Mouse (Mus musculus): Measurements from ENCODE around the gene 4930432K21Rik. TPM values are rescaled to one million over a fixed set of nuclear protein-coding genes. Genes with fewer than 3 reads are reported as not detected.

4930432K21Rik gene
- polyA plus RNA-seq, 1 experiment from 2014 or later = 2.3 TPM

DNA sequence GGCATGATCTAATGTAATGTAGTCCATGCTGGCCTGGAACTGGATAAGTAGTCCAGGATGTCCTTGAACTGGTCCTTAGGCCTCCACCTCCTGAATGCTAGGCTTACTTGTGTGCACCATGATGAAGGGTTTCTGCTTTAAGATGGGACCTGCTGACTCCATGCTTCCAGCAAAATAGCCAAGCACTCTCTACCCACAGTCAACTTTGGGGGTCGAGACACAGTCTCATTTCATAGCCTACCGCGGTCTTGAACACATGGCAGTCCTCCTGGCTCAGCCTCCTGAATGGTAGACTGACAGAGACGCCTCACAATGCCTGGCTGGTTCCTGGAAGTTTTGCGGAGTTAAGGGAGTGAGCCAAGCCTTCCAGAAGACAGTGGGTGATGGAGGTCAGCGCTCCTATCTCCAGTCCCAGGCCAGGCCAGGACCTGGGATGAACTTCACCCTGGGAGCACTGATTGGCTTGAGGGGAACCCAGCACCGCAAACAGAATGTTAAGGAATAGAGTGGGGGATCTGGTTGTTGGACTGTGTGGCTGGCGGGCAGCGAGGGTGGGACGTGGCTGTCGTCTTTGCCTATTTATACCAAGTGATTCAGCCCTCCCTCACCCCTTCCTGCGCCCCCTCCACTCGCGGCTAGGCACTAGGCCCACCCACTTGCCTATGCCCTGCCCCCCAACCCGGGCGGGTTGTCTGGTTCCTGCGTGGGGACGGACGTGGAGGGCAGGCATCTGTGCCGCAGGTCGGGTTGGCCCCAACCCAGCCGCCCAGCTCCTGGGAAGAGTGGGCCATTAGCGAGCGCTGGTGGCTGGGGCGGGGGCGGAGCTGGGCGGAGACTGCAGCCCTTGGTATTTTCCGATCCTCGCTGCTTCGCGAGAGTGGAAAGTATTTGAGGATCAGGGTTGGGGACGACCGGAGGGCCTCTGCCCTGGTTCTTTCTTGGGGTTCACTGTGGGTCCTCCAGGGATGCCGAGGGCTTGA, 55.4 kb downstream of the 4930432K21Rik start:
- Histone ChIP-seq H3K4me1 (peaks cover 63% of the 10 kb centered on the region), H3K9ac (peak overlapping the region; percentile 69)
- 10% methylated on average over 33 of the region's 34 CpGs for WGBS

DNA sequence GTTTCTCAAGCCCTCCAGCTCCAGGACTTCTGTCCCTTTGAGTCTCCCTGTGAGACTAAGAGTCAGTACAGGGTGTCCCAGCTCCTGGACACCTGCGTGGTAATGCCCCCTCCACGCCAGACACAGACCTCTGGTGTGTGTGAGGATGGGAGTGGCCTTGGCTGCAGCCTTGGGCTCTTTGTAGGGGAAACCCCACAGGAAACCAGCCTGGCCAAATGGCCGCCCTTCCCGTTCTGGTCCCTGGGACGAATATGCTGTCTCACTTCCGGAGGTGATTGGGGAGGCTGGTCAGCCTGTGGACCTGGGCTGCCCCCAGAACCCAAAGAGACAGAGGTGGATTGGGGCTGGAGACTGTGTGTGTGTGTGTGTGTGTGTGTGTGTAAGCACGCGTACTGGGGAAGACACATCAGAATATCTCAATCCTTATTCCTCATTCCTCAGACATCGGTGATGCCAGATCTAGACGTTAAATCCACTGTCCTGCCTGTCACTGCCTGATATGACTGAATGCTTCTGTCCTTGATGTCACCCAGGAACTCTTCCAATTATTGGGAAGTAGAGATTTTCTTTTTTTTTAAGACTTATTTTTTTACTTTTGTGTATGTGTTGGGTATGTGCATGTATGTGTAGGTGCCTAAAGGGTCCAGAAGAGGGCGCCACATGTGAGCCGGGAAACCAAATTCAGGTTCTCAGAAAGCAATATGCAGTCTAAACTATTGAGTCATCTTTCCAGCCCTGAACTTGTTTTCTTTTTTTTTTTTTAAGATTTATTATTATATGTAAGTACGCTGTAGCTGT, 56.3 kb downstream of the 4930432K21Rik start:
- WGBS = 68% methylated on average over 13 of the region's 13 CpGs
- no peaks in the 10 kb centered on the region for H3K27me3 ChIP-seq
- ATAC-seq = no peak

More for the DNA sequence above, 55.4 kb downstream of the 4930432K21Rik start:
- H3K4me2 ChIP-seq = peak overlapping the region; percentile 83
- no peaks in the 10 kb centered on the region for H3K9me3 ChIP-seq (replicated peaks)
- H3K4me3 ChIP-seq = peak overlapping the region; percentile 35
- H3K27ac ChIP-seq = peak overlapping the region; percentile 71
- H3K27me3 ChIP-seq = no peaks in the 10 kb centered on the region
- no peaks in the 10 kb centered on the region; the same call in 1 of the 2 replicates for H3K36me3 ChIP-seq (ENCODE audit: poor library complexity, severe bottlenecking)
- peak; percentile 59 for ATAC-seq

DNA sequence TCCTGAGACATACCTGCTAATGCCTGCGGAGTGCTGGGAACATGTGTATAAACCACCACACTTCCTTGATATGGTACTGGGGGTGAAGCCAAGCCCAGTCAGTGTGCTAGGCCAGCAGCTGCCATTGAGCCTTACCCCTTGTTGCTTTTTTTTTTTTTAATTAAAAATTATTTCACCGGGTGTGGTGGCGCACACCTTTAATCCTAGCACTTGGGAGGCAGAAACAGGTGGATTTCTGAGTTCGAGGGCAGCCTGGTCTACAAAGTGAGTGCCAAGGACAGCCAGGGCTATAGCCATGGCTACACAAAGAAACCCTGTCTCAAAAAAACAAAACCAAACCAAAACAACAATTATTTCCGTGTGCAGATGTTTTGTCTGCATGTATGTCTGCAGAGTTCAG, 57.2 kb downstream of the 4930432K21Rik start:
- Histone ChIP-seq H3K27ac (no peak overlapping the region), H3K27me3 (no peaks in the 10 kb centered on the region), H3K36me3 (ENCODE audit: poor library complexity, severe bottlenecking) (peaks cover 8% of the 10 kb centered on the region; the same call in 1 of the 2 replicates), H3K4me2 (no peak overlapping the region), H3K4me1 (peaks cover 61% of the 10 kb centered on the region), H3K9ac (no peak overlapping the region), H3K9me3 (replicated peaks) (no peaks in the 10 kb centered on the region), H3K4me3 (no peak overlapping the region)
- no peak for ATAC-seq
- WGBS = 92% methylated on average over 5 of the region's 5 CpGs

More for the DNA sequence above, 56.3 kb downstream of the 4930432K21Rik start:
- Histone ChIP-seq H3K4me1 (peaks cover 63% of the 10 kb centered on the region), H3K27ac (peak overlapping the region; percentile 71), H3K4me3 (peak overlapping the region; percentile 35), H3K4me2 (peak overlapping the region; percentile 83), H3K9me3 (replicated peaks) (no peaks in the 10 kb centered on the region), H3K9ac (peak overlapping the region; percentile 69), H3K36me3 (ENCODE audit: poor library complexity, severe bottlenecking) (no peaks in the 10 kb centered on the region; the same call in 1 of the 2 replicates)

DNA sequence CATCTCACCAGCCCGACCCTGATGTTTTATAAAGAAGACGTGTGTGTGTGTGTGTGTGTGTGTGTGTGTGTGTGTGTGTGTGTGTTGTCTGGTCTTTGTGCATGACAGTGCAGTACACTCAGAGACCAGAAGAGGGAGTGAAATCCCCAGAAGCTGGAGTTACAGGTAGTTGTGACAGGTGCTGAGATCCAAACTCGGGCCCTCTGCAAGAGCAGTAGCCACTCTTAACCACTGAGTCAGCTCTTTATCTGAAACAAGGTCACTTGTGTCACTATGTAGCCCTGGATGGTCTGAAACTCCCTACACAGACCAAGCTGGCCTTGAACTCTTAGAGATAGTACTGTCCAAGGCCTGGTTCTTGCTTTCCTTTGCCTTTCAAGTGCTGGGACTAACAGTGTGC, 58.8 kb downstream of the 4930432K21Rik start:
- no peak overlapping the region for H3K9ac ChIP-seq

DNA sequence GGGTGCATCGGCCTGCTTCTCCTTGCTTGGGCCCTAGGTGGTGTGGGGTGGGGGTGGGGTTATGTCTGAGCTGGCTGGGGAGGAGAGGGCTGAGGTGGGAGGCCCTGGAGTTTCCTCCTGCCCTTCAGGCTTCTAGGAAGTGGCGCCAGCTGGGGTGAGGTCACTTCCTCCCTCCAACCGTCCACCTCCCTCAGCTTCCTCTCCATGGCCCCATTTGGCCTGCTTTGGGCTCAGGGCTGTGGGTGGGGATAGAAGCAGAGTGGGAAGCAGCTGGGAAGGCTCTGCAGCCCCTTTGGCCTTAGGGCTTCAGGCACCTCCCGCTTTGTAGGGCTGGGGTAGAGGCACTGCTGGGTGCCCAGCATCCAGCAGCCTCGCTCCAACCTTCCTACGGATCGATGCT, 60.0 kb downstream of the 4930432K21Rik start:
- WGBS = 59% methylated on average over 7 of the region's 7 CpGs
- peak overlapping the region; percentile 58 for H3K27ac ChIP-seq
- no peaks in the 10 kb centered on the region for H3K27me3 ChIP-seq

More for the DNA sequence above, 58.8 kb downstream of the 4930432K21Rik start:
- H3K4me3 ChIP-seq = no peak overlapping the region
- WGBS = 90% methylated on average over 3 of the region's 3 CpGs
- no peaks in the 10 kb centered on the region for H3K27me3 ChIP-seq
- peaks cover 24% of the 10 kb centered on the region for H3K36me3 ChIP-seq (ENCODE audit: poor library complexity, severe bottlenecking)
- H3K4me1 ChIP-seq = peaks cover 51% of the 10 kb centered on the region
- no peak overlapping the region for H3K27ac ChIP-seq
- no peaks in the 10 kb centered on the region for H3K9me3 ChIP-seq (replicated peaks)
- H3K4me2 ChIP-seq = no peak overlapping the region
- no peak for ATAC-seq

DNA sequence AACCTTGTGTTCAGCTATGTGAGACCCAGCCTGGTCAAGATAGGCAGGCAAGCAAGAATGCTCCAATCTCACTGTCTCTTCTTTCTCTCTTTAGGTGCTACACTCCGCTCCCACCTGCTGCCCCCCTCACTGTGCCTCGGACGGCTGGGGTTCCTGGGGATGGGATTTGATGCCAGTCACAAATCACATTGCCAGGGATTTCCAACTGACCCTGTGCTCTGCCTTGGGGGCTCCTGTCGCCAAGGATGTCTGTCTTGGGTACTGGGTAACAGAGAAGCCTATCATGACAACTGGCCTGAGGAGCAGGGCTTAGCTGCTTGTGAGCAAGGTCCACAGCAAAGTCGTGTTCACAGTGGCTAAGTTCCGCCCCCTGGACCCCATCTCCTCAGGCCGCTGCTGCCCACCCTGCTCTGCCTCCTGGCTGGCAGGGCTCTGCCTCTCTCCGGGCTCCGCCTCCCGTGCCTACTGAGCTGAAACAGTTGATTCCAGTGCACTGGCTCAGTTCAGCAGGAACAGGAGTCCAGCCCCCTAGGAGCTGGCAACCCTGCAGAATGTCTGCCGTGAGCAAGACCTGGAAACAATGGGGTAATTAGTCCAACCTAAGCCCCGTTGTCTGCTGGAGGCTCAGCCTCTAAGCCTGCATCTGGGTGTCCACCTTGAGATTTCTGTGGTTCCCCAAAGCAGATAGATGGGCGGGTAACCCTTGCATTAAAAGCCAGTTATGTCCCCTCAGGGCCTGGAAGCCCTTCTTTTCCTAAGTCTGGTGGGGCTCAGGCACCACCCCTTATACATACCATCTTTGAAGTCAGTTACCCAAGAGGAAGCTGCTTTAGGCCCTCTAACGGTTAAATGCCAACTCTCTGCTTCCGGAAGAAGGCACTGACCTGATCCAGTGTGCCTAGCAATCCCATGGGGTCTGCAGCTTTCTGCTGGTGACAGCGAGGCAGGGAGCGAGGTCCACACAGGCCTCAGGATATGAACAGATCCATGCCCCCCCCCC, 60.9 kb downstream of the 4930432K21Rik start:
- Histone ChIP-seq H3K36me3 (ENCODE audit: poor library complexity, severe bottlenecking) (peaks cover 44% of the 10 kb centered on the region), H3K4me3 (no peak overlapping the region), H3K9ac (no peak overlapping the region), H3K4me2 (no peak overlapping the region), H3K9me3 (replicated peaks) (no peaks in the 10 kb centered on the region), H3K4me1 (peaks cover 34% of the 10 kb centered on the region), H3K27me3 (no peaks in the 10 kb centered on the region), H3K27ac (peak overlapping the region; percentile 58)
- WGBS = 33% methylated on average over 17 of the region's 17 CpGs
- ATAC-seq = peak; percentile 17; the same call in 1 of the 2 replicates

More for the DNA sequence above, 60.0 kb downstream of the 4930432K21Rik start:
- Histone ChIP-seq H3K4me3 (no peak overlapping the region), H3K4me1 (peaks cover 43% of the 10 kb centered on the region), H3K36me3 (ENCODE audit: poor library complexity, severe bottlenecking) (peaks cover 35% of the 10 kb centered on the region), H3K9me3 (replicated peaks) (no peaks in the 10 kb centered on the region), H3K4me2 (no peak overlapping the region), H3K9ac (no peak overlapping the region)
- no peak for ATAC-seq

DNA sequence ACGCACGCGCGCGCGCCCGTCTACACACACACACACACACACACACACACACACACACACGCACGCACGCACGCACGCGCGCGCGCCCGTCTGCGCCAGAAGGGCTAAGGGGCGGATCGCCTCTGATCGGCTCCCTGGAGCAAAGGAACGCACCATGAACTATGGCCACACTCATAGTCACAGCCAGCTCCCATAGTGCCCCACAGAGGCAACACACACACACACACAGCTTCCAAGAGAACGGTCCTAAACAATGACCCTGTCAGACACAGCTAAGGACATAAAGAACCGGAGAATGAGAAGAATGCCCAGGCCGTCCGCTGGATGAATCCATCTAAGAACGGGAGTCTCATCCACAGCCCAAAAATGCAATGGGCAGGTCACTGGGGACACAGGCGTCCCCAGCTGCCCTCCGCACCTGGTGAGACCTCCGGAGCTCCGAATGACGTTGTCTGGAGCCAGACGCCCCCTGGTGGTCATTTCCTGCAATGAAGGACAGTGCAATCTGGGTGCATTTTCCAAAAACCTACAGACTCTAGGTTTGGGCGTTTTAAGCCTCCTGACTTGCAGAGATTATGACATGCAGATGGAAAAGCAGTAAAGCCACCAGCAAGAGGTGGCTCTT, 62.5 kb downstream of the 4930432K21Rik start:
- Histone ChIP-seq H3K27ac (no peak overlapping the region; the same call in 1 of the 2 replicates), H3K4me2 (peak overlapping the region; percentile 37), H3K9me3 (replicated peaks) (no peaks in the 10 kb centered on the region), H3K9ac (peak overlapping the region; percentile 26; the same call in 1 of the 2 replicates), H3K4me3 (no peak overlapping the region), H3K4me1 (peaks cover 29% of the 10 kb centered on the region), H3K36me3 (ENCODE audit: poor library complexity, severe bottlenecking) (peaks cover 60% of the 10 kb centered on the region), H3K27me3 (no peaks in the 10 kb centered on the region)
- peak; percentile 50 for ATAC-seq
- WGBS = 51% methylated on average over 29 of the region's 34 CpGs

DNA sequence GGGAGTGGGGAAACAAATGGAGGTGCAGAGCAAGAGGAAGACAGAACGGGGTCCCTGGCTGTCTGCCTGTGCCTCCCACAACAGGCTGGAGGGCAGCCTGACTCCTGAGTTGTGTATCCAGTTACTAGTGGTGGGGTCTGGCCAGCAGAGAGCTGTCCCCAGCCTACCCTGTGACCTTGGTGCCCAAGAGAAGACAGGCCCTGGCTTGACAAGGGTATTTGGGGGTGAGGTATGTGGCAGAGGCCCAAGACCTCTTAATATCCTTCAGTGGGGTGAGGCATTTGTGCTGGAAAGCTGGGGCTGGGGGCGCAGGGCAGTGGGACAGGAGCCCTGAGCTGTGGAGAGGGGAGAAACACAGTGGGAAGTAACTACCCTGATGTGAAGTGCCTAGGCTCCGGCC, 63.4 kb downstream of the 4930432K21Rik start:
- ATAC-seq = no peak
- no peak overlapping the region for H3K4me3 ChIP-seq
- H3K4me1 ChIP-seq = peaks cover 29% of the 10 kb centered on the region
- 98% methylated on average over 3 of the region's 3 CpGs for WGBS
- H3K27me3 ChIP-seq = no peaks in the 10 kb centered on the region
- no peak overlapping the region for H3K27ac ChIP-seq
- H3K4me2 ChIP-seq = no peak overlapping the region
- H3K9me3 ChIP-seq (replicated peaks) = no peaks in the 10 kb centered on the region
- H3K36me3 ChIP-seq (ENCODE audit: poor library complexity, severe bottlenecking) = peaks cover 69% of the 10 kb centered on the region
- no peak overlapping the region for H3K9ac ChIP-seq

DNA sequence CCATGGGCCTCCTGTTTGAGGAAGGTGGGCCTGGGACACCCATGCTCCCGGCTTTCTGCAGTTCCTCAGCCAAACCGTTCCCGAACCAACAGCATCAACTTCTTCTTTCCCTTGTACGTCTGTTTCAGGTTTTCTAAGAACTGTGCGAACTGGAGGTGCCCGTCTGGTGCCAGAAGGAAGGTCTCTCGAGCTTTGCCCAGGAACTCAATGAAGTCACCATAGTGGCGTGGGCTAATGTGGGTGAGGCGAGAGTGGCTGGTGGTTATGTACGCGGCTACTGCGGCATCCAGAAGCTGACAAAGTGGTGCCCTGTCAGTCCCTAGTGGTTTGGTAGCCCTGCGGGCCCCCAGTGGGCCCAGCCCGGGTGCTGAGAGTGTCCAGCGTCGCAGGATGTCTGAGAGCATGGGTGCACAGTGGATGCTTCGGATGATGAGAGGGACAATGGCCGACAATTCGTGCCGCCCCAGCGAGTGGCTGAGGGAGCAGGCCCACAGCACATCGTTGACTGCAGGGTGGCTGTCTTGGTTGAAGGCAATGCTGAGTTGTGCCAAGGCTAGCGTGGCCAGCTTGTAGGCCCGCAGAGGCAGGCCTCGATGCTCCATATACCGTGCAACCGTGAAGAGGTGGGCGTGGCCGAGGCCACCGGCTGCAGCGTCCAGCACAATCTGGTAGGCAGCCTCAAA, 64.2 kb downstream of the 4930432K21Rik start:
- Histone ChIP-seq H3K9ac (no peak overlapping the region), H3K4me2 (no peak overlapping the region), H3K27ac (no peak overlapping the region), H3K9me3 (replicated peaks) (no peaks in the 10 kb centered on the region), H3K4me3 (no peak overlapping the region), H3K27me3 (no peaks in the 10 kb centered on the region), H3K36me3 (ENCODE audit: poor library complexity, severe bottlenecking) (peaks cover 77% of the 10 kb centered on the region), H3K4me1 (peaks cover 29% of the 10 kb centered on the region)
- no peak for ATAC-seq
- WGBS = 93% methylated on average over 31 of the region's 31 CpGs

DNA sequence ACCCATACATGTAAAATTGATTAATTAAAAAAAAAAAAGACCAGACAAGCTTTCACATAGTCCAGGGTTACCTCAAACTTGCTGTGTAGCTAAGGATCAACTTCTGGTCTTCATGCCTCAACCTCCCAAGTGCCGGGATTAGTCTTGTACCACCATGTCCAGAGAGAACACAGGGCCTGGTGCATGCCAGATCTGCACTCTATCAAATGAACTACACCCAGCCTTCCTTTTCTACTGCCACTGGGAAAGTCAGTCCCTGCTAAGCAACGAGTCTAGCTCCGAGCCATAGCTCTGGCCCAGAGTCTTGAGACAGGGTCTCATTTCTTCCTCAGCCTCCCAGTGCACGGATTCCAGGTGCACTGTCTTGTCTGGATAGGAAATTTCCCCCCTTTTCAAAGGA, 65.5 kb downstream of the 4930432K21Rik start:
- Histone ChIP-seq H3K9me3 (replicated peaks) (no peaks in the 10 kb centered on the region), H3K4me1 (peaks cover 22% of the 10 kb centered on the region), H3K27ac (no peak overlapping the region), H3K4me3 (no peak overlapping the region), H3K4me2 (no peak overlapping the region), H3K9ac (no peak overlapping the region), H3K36me3 (ENCODE audit: poor library complexity, severe bottlenecking) (peaks cover 90% of the 10 kb centered on the region), H3K27me3 (no peaks in the 10 kb centered on the region)
- WGBS = 89% methylated on average over 4 of the region's 4 CpGs
- ATAC-seq = no peak

Measured in forebrain, embryonic 13.5 days (tissue).